Mouse (Mus musculus) heart, postnatal 10 days (tissue): Measurements from ENCODE around the gene Exoc8. TPM values are rescaled to one million over a fixed set of nuclear protein-coding genes. Genes with fewer than 3 reads are reported as not detected.

Source experiments
- DNase-seq, 2 experiments: peaks; one replicate each; pipeline ENCODE4 v3.0.0; 2021
- intact Hi-C: fragments of 180-260 bp; cut with DNase I; formaldehyde crosslinking; loops from one replicate; pipeline ENCODE4 v1.15.1; 2025
- total RNA-seq, 2 experiments: library from RNA; stranded (reverse); gene quantifications; 2 replicates each; pipeline ENCODE4 v1.2.3; 2021

Gene Exoc8
- 10 to 100 TPM; 19.5 to 20.5 TPM for total RNA-seq

- intact Hi-C loops, result loop anchor here (2.0 to 5.0 kb wide), 3 partner anchors 51 to 137 kb away; partner anchors contain the start of genes Egln1 and Tsnax
- peak; percentile 99 for DNase-seq
These were observed at the start of gene Exoc8, which contains the start of gene Sprtn for GRCm38 (mm10) chr8:124897386-124898250. Exoc8 (minus strand) TSS chr8:124897705. Sprtn (plus strand) TSS chr8:124897886.

GRCm38 (mm10) chr8:124944406-124944805 is 46.9 kb upstream of the Exoc8 start:
- intact Hi-C loops, result no loop called here
- DNase-seq, result no peak

GRCm38 (mm10) chr8:124943801-124944200 is 46.3 kb upstream of the Exoc8 start:
- DNase-seq, result no peak
- intact Hi-C loops, result no loop called here

- peak in 1 of 2 experiments; percentile 57 for DNase-seq
These were observed 39.8 kb upstream of the Exoc8 start for GRCm38 (mm10) chr8:124937293-124937692.

GRCm38 (mm10) chr8:124936699-124937098 is 39.2 kb upstream of the Exoc8 start:
- intact Hi-C loops, result no loop called here
- no peak for DNase-seq

More at GRCm38 (mm10) chr8:124937293-124937692, 39.8 kb upstream of the Exoc8 start:
- intact Hi-C loops, result no loop called here

GRCm38 (mm10) chr8:124935116-124935515 is 37.6 kb upstream of the Exoc8 start:
- DNase-seq, result no peak
- intact Hi-C loops, result no loop called here

GRCm38 (mm10) chr8:124932435-124932834 is 34.9 kb upstream of the Exoc8 start:
- intact Hi-C loops, result no loop called here
- no peak for DNase-seq

GRCm38 (mm10) chr8:124930649-124931048 is 33.1 kb upstream of the Exoc8 start:
- intact Hi-C loops, result no loop called here
- no peak for DNase-seq

- intact Hi-C loops, result no loop called here
- DNase-seq, result peak; percentile 57 to 58
These were observed 32.6 kb upstream of the Exoc8 start for GRCm38 (mm10) chr8:124930086-124930485.

GRCm38 (mm10) chr8:124929006-124929405 is 31.5 kb upstream of the Exoc8 start:
- no peak for DNase-seq
- intact Hi-C loops, result no loop called here

- intact Hi-C loops, result no loop called here
- DNase-seq, result peak; percentile 83 to 85
These were observed 28.9 kb upstream of the Exoc8 start for GRCm38 (mm10) chr8:124926351-124926771.

GRCm38 (mm10) chr8:124925544-124926266 is 28.2 kb upstream of the Exoc8 start:
- intact Hi-C loops, result loop anchor here (2.0 kb wide), 1 partner anchor 21 kb away; no protein-coding TSS in a partner anchor
- DNase-seq, result no peak

- peak; percentile 56 to 62 for DNase-seq
- intact Hi-C loops, result loop anchor here (2.0 kb wide), 1 partner anchor 23 kb away; no protein-coding TSS in a partner anchor
These were observed 26.6 kb upstream of the Exoc8 start for GRCm38 (mm10) chr8:124923971-124924652.

GRCm38 (mm10) chr8:124922490-124923089 is 25.1 kb upstream of the Exoc8 start:
- intact Hi-C loops, result no loop called here
- no peak for DNase-seq

GRCm38 (mm10) chr8:124921369-124922279 is 24.1 kb upstream of the Exoc8 start:
- intact Hi-C loops, result no loop called here
- DNase-seq, result peak; percentile 61 to 75

- intact Hi-C loops, result no loop called here
- DNase-seq, result no peak
These were observed 20.4 kb upstream of the Exoc8 start for GRCm38 (mm10) chr8:124917741-124918484.

- intact Hi-C loops, result loop anchor here (5.0 kb wide), 1 partner anchor 33 kb away; the partner anchor contains the start of gene Egln1
- no peak for DNase-seq
These were observed 16.6 kb upstream of the Exoc8 start for GRCm38 (mm10) chr8:124914061-124914460.
